Mouse (Mus musculus) embryonic facial prominence, embryonic 12.5 days (tissue): Measurements from ENCODE around the gene Whrn. TPM values are rescaled to one million over a fixed set of nuclear protein-coding genes. Genes with fewer than 3 reads are reported as not detected.
A peak's percentile ranks its signal among the peaks of the same experiment; 100 is the strongest.

Source experiments
- ATAC-seq: fragments of 200-750 bp; cut with Nextera tagmentation; 2 replicates; pipeline ENCODE4 v1.8.0; 2017; ENCODE audit not compliant: insufficient number of reproducible peaks, insufficient read depth, low FRiP score, low TSS enrichment
- H3K27ac ChIP-seq: fragments of 300-500 bp; sonication (generic); 2 replicates; pipeline ENCODE4 v1.5.1; 2016; ENCODE audit warnings: mild to moderate bottlenecking
- H3K27me3 ChIP-seq: fragments of 300-500 bp; sonication (generic); 2 replicates; pipeline ENCODE4 v1.6.1; 2016; ENCODE audit warnings: mild to moderate bottlenecking, moderate library complexity
- H3K36me3 ChIP-seq: fragments of 300-500 bp; sonication (generic); 2 replicates; pipeline ENCODE4 v1.6.1; 2016; ENCODE audit warnings: mild to moderate bottlenecking
- H3K4me1 ChIP-seq: fragments of 300-500 bp; sonication (generic); 2 replicates; pipeline ENCODE4 v1.6.1; 2016
- H3K4me2 ChIP-seq: fragments of 300-500 bp; sonication (generic); replicated peaks from 2 replicates; pipeline ENCODE4 v1.6.1; 2016; ENCODE audit warnings: mild to moderate bottlenecking, moderate library complexity
- H3K4me3 ChIP-seq: fragments of 300-500 bp; sonication (generic); 2 replicates; pipeline ENCODE4 v1.5.1; 2016; ENCODE audit warnings: mild to moderate bottlenecking
- H3K9ac ChIP-seq: fragments of 300-500 bp; sonication (generic); 2 replicates; pipeline ENCODE4 v1.6.1; 2016; ENCODE audit warnings: mild to moderate bottlenecking, moderate library complexity
- H3K9me3 ChIP-seq: fragments of 300-500 bp; sonication (generic); 2 replicates; pipeline ENCODE4 v1.6.1; 2016; ENCODE audit warnings: mild to moderate bottlenecking, moderate library complexity
- WGBS: fragments of 180-500 bp; shearing (Covaris S2); methylation state at CpG from one replicate; pipeline ENCODE4 v1.1.7; 2016; 5-methylcytosine and 5-hydroxymethylcytosine counted together
- polyA plus RNA-seq: library from polyadenylated mRNA; unstranded; fragments of >200 nt; fragmentation: Nextera tagmentation; extraction: Ambion mirVana; gene quantifications from 2 replicates; pipeline ENCODE4 v1.2.1, GENCODE M21; 2016

Whrn gene
- polyA plus RNA-seq, 1 experiment from 2014 or later = 8.6 TPM

GRCm38 (mm10) chr4:63491521-63491920 lies 4.3 kb downstream of the Whrn start:
- Histone ChIP-seq H3K27me3 (peaks cover 21% of the 10 kb centered on the region), H3K4me1 (peaks cover 31% of the 10 kb centered on the region; the same call in 1 of the 2 replicates), H3K4me2 (no peak overlapping the region), H3K9ac (no peak overlapping the region), H3K36me3 (no peaks in the 10 kb centered on the region), H3K4me3 (no peak overlapping the region), H3K9me3 (no peaks in the 10 kb centered on the region), H3K27ac (no peak overlapping the region)
- 75% methylated on average over 6 of the region's 6 CpGs for WGBS
- no peak for ATAC-seq

- Histone ChIP-seq H3K4me3 (no peak overlapping the region), H3K9ac (no peak overlapping the region), H3K36me3 (no peaks in the 10 kb centered on the region), H3K9me3 (no peaks in the 10 kb centered on the region), H3K27ac (no peak overlapping the region), H3K4me2 (no peak overlapping the region), H3K27me3 (peaks cover 14% of the 10 kb centered on the region), H3K4me1 (peaks cover 23% of the 10 kb centered on the region; the same call in 1 of the 2 replicates)
- 49% methylated on average over 3 of the region's 3 CpGs for WGBS
- ATAC-seq = 0 out of 2 replicates have a peak, but pooled peaks have one; percentile 17
Measured at GRCm38 (mm10) chr4:63490146-63490545, 5.6 kb downstream of the Whrn start.

GRCm38 (mm10) chr4:63489676-63490075 lies 6.1 kb downstream of the Whrn start:
- 63% methylated on average over 10 of the region's 10 CpGs for WGBS
- H3K36me3 ChIP-seq = no peaks in the 10 kb centered on the region
- ATAC-seq = no peak

GRCm38 (mm10) chr4:63487916-63488315 lies 7.9 kb downstream of the Whrn start:
- H3K36me3 ChIP-seq = no peaks in the 10 kb centered on the region
- no peak for ATAC-seq
- H3K27me3 ChIP-seq = 0 out of 2 replicates have a peak, but pooled peaks cover 3% of the 10 kb centered on the region
- no peaks in the 10 kb centered on the region for H3K9me3 ChIP-seq
- 0 out of 2 replicates have a peak, but pooled peaks cover 4% of the 10 kb centered on the region for H3K4me1 ChIP-seq
- H3K4me2 ChIP-seq = no peak overlapping the region
- H3K9ac ChIP-seq = no peak overlapping the region
- 94% methylated on average over 2 of the region's 2 CpGs for WGBS
- no peak overlapping the region for H3K27ac ChIP-seq
- no peak overlapping the region for H3K4me3 ChIP-seq

More at GRCm38 (mm10) chr4:63489676-63490075, 6.1 kb downstream of the Whrn start:
- Histone ChIP-seq H3K27me3 (peaks cover 10% of the 10 kb centered on the region), H3K4me3 (no peak overlapping the region), H3K27ac (no peak overlapping the region), H3K9ac (no peak overlapping the region), H3K4me1 (peaks cover 18% of the 10 kb centered on the region; the same call in 1 of the 2 replicates), H3K9me3 (no peaks in the 10 kb centered on the region), H3K4me2 (no peak overlapping the region)

- no peak overlapping the region for H3K9ac ChIP-seq
- H3K36me3 ChIP-seq = no peaks in the 10 kb centered on the region
- H3K27ac ChIP-seq = no peak overlapping the region
- 0 out of 2 replicates have a peak, but pooled peaks cover 4% of the 10 kb centered on the region for H3K4me1 ChIP-seq
- H3K9me3 ChIP-seq = no peaks in the 10 kb centered on the region
- H3K27me3 ChIP-seq = no peaks in the 10 kb centered on the region
- 78% methylated on average over 6 of the region's 6 CpGs for WGBS
- no peak for ATAC-seq
- no peak overlapping the region for H3K4me2 ChIP-seq
- no peak overlapping the region for H3K4me3 ChIP-seq
Measured at GRCm38 (mm10) chr4:63487256-63487655, 8.5 kb downstream of the Whrn start.

GRCm38 (mm10) chr4:63486523-63486922 lies 9.3 kb downstream of the Whrn start:
- H3K27me3 ChIP-seq = no peaks in the 10 kb centered on the region
- no peak overlapping the region for H3K9ac ChIP-seq
- H3K9me3 ChIP-seq = no peaks in the 10 kb centered on the region
- 0 out of 2 replicates have a peak, but pooled peaks cover 4% of the 10 kb centered on the region for H3K4me1 ChIP-seq
- H3K27ac ChIP-seq = no peak overlapping the region
- no peak overlapping the region for H3K4me3 ChIP-seq
- no peak for ATAC-seq
- 53% methylated on average over 4 of the region's 4 CpGs for WGBS
- no peak overlapping the region for H3K4me2 ChIP-seq
- H3K36me3 ChIP-seq = no peaks in the 10 kb centered on the region

GRCm38 (mm10) chr4:63483741-63484140 lies 12.1 kb downstream of the Whrn start:
- no peaks in the 10 kb centered on the region for H3K27me3 ChIP-seq
- no peak for ATAC-seq
- H3K27ac ChIP-seq = no peak overlapping the region
- no peak overlapping the region for H3K4me2 ChIP-seq
- peaks cover 9% of the 10 kb centered on the region for H3K4me1 ChIP-seq
- no peak overlapping the region for H3K9ac ChIP-seq
- no peak overlapping the region for H3K4me3 ChIP-seq
- H3K9me3 ChIP-seq = no peaks in the 10 kb centered on the region
- WGBS = 71% methylated on average over 7 of the region's 7 CpGs
- no peaks in the 10 kb centered on the region for H3K36me3 ChIP-seq

GRCm38 (mm10) chr4:63480845-63481167 lies 15.0 kb downstream of the Whrn start:
- H3K9ac ChIP-seq = peak overlapping the region; percentile 7; the same call in 1 of the 2 replicates
- H3K4me3 ChIP-seq = no peak overlapping the region
- 38% methylated on average over 11 of the region's 11 CpGs for WGBS
- no peak overlapping the region for H3K4me2 ChIP-seq
- H3K27ac ChIP-seq = no peak overlapping the region
- peaks cover 12% of the 10 kb centered on the region for H3K4me1 ChIP-seq
- ATAC-seq = no peak
- H3K27me3 ChIP-seq = no peaks in the 10 kb centered on the region
- no peaks in the 10 kb centered on the region for H3K9me3 ChIP-seq
- H3K36me3 ChIP-seq = no peaks in the 10 kb centered on the region

GRCm38 (mm10) chr4:63480098-63480844 lies 15.5 kb downstream of the Whrn start:
- whole genome bisulfite sequencing = 39% methylated on average over 11 of the region's 11 CpGs
- Histone ChIP-seq H3K27me3 (no peaks in the 10 kb centered on the region), H3K4me3 (no peak overlapping the region), H3K4me1 (peaks cover 17% of the 10 kb centered on the region), H3K36me3 (no peaks in the 10 kb centered on the region), H3K9ac (peak overlapping the region; percentile 7; the same call in 1 of the 2 replicates), H3K4me2 (no peak overlapping the region), H3K9me3 (no peaks in the 10 kb centered on the region), H3K27ac (no peak overlapping the region)
- ATAC-seq = no peak

- no peak for ATAC-seq
- Histone ChIP-seq H3K36me3 (no peaks in the 10 kb centered on the region), H3K9ac (no peak overlapping the region), H3K4me1 (peaks cover 29% of the 10 kb centered on the region), H3K27ac (no peak overlapping the region), H3K27me3 (no peaks in the 10 kb centered on the region), H3K9me3 (no peaks in the 10 kb centered on the region), H3K4me3 (no peak overlapping the region), H3K4me2 (no peak overlapping the region)
- 74% methylated on average over 7 of the region's 7 CpGs for WGBS
Measured at GRCm38 (mm10) chr4:63478036-63478435, 17.8 kb downstream of the Whrn start.

GRCm38 (mm10) chr4:63476891-63477290 lies 18.9 kb downstream of the Whrn start:
- Histone ChIP-seq H3K27ac (no peak overlapping the region), H3K9ac (no peak overlapping the region), H3K27me3 (no peaks in the 10 kb centered on the region), H3K4me1 (peaks cover 29% of the 10 kb centered on the region), H3K9me3 (no peaks in the 10 kb centered on the region), H3K36me3 (no peaks in the 10 kb centered on the region), H3K4me2 (no peak overlapping the region), H3K4me3 (no peak overlapping the region)
- ATAC-seq = no peak
- 90% methylated on average over 6 of the region's 6 CpGs for WGBS

GRCm38 (mm10) chr4:63475208-63475607 lies 20.6 kb downstream of the Whrn start:
- no peak overlapping the region for H3K27ac ChIP-seq
- no peak overlapping the region for H3K4me2 ChIP-seq
- H3K9me3 ChIP-seq = no peaks in the 10 kb centered on the region
- no peak overlapping the region for H3K9ac ChIP-seq
- H3K4me1 ChIP-seq = peaks cover 21% of the 10 kb centered on the region
- 62% methylated on average over 3 of the region's 3 CpGs for WGBS
- no peak overlapping the region for H3K4me3 ChIP-seq
- ATAC-seq = no peak
- H3K27me3 ChIP-seq = no peaks in the 10 kb centered on the region
- H3K36me3 ChIP-seq = no peaks in the 10 kb centered on the region
